Mouse (Mus musculus): ENCODE data around the gene Sgca. TPM values are rescaled to one million over a fixed set of nuclear protein-coding genes. Genes with fewer than 3 reads are reported as not detected.

The Sgca gene
- polyA plus RNA-seq, 1 experiment from 2014 or later: 0.26 TPM

GRCm38 (mm10) chr11:94962534-94963101 is 13.5 kb downstream of the Sgca start:
- H3K27ac ChIP-seq (ENCODE audit: low read length): no peak overlapping the region
- peaks cover 16% of the 10 kb centered on the region for H3K4me1 ChIP-seq (ENCODE audit: control insufficient read depth, insufficient read depth, low read length)
- no peak overlapping the region for H3K4me2 ChIP-seq (ENCODE audit: low read depth, low read length)
- H3K36me3 ChIP-seq (ENCODE audit: control insufficient read depth, insufficient read depth, low read length): no peaks in the 10 kb centered on the region
- no peaks in the 10 kb centered on the region for H3K9me3 ChIP-seq (ENCODE audit: control insufficient read depth, low read length)
- 62% methylated on average over 5 of the region's 5 CpGs for WGBS
- no peaks in the 10 kb centered on the region for H3K27me3 ChIP-seq (replicated peaks; ENCODE audit: control insufficient read depth, insufficient read depth, low read length)
- no peak overlapping the region for H3K4me3 ChIP-seq (ENCODE audit: low read length)
- H3K9ac ChIP-seq (ENCODE audit: low read depth, low read length): no peak overlapping the region
- ATAC-seq: 0 out of 2 replicates have a peak, but pooled peaks have one; percentile 25

DNA sequence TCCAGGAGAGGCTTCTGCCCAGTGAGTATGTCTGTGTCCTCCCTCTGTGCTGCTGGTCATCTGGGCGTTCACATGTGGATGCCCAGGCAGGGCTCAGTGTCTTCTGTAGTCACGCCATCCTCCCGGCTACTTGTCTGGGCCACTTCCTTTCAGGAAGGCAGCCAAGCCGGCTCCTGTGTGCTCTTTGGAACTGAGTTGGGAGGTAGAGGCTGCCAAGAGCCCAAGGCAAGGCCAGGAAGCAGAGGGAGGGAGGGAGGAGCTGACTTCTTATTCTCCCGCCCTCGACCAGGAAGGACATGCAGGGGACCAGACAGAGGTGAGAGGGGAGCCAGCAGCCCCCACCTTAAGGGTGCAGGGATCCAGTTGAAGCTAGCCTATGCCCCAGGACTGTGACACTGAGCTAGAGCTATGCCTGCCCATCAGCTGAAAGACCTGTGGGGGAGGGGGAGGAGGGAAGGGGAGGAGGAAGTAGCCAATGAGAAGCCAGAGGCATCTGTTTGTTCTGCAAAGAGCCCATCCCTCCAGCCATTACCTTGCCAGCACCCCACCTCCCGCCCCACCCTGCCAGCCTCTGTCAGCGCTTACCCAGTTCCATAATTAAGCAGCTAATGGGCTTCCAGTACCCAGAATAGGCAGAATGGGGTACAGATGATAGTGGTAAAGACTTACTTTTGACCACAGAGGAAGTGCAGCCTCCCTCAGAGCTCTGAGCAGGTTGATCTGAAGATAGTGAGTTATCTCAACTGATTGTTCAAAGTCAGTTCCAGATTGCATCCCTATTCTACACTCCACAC is 17.9 kb downstream of the Sgca start:
- peak; percentile 75 for ATAC-seq
- H3K9me3 ChIP-seq (ENCODE audit: control insufficient read depth, low read length): no peaks in the 10 kb centered on the region
- H3K4me3 ChIP-seq (ENCODE audit: low read length): no peak overlapping the region
- H3K36me3 ChIP-seq (ENCODE audit: control insufficient read depth, insufficient read depth, low read length): no peaks in the 10 kb centered on the region
- H3K4me1 ChIP-seq (ENCODE audit: control insufficient read depth, insufficient read depth, low read length): peaks cover 18% of the 10 kb centered on the region
- H3K9ac ChIP-seq (ENCODE audit: low read depth, low read length): peak overlapping the region; percentile 26; the same call in 1 of the 2 replicates
- no peak overlapping the region for H3K4me2 ChIP-seq (ENCODE audit: low read depth, low read length)
- WGBS: 9% methylated on average over 8 of the region's 8 CpGs
- no peaks in the 10 kb centered on the region for H3K27me3 ChIP-seq (replicated peaks; ENCODE audit: control insufficient read depth, insufficient read depth, low read length)
- H3K27ac ChIP-seq (ENCODE audit: low read length): peak overlapping the region; percentile 30; the same call in 1 of the 2 replicates

GRCm38 (mm10) chr11:94957693-94958064 is 18.4 kb downstream of the Sgca start:
- H3K4me2 ChIP-seq (ENCODE audit: low read depth, low read length): no peak overlapping the region
- no peaks in the 10 kb centered on the region for H3K27me3 ChIP-seq (replicated peaks; ENCODE audit: control insufficient read depth, insufficient read depth, low read length)
- no peak overlapping the region for H3K4me3 ChIP-seq (ENCODE audit: low read length)
- peak overlapping the region; percentile 30; the same call in 1 of the 2 replicates for H3K27ac ChIP-seq (ENCODE audit: low read length)
- peaks cover 16% of the 10 kb centered on the region for H3K4me1 ChIP-seq (ENCODE audit: control insufficient read depth, insufficient read depth, low read length)
- no peaks in the 10 kb centered on the region for H3K9me3 ChIP-seq (ENCODE audit: control insufficient read depth, low read length)
- ATAC-seq: no peak
- no peaks in the 10 kb centered on the region for H3K36me3 ChIP-seq (ENCODE audit: control insufficient read depth, insufficient read depth, low read length)
- H3K9ac ChIP-seq (ENCODE audit: low read depth, low read length): peak overlapping the region; percentile 26; the same call in 1 of the 2 replicates
- 83% methylated on average over 9 of the region's 9 CpGs for WGBS

- Histone ChIP-seq H3K9ac (ENCODE audit: low read depth, low read length) (no peak overlapping the region), H3K9me3 (ENCODE audit: control insufficient read depth, low read length) (no peaks in the 10 kb centered on the region), H3K4me3 (ENCODE audit: low read length) (no peak overlapping the region), H3K27me3 (replicated peaks; ENCODE audit: control insufficient read depth, insufficient read depth, low read length) (no peaks in the 10 kb centered on the region), H3K4me2 (ENCODE audit: low read depth, low read length) (no peak overlapping the region), H3K4me1 (ENCODE audit: control insufficient read depth, insufficient read depth, low read length) (peaks cover 13% of the 10 kb centered on the region), H3K36me3 (ENCODE audit: control insufficient read depth, insufficient read depth, low read length) (no peaks in the 10 kb centered on the region), H3K27ac (ENCODE audit: low read length) (no peak overlapping the region)
- ATAC-seq: no peak
- 76% methylated on average over 9 of the region's 9 CpGs for WGBS
Measured at GRCm38 (mm10) chr11:94955103-94955502, 21.0 kb downstream of the Sgca start.

GRCm38 (mm10) chr11:94952169-94952568 is 24.0 kb downstream of the Sgca start:
- H3K9me3 ChIP-seq (ENCODE audit: control insufficient read depth, low read length): no peaks in the 10 kb centered on the region
- no peaks in the 10 kb centered on the region for H3K27me3 ChIP-seq (replicated peaks; ENCODE audit: control insufficient read depth, insufficient read depth, low read length)
- 19% methylated on average over 6 of the region's 6 CpGs for WGBS
- no peaks in the 10 kb centered on the region for H3K36me3 ChIP-seq (ENCODE audit: control insufficient read depth, insufficient read depth, low read length)
- no peaks in the 10 kb centered on the region for H3K4me1 ChIP-seq (ENCODE audit: control insufficient read depth, insufficient read depth, low read length)
- no peak for ATAC-seq
- H3K4me3 ChIP-seq (ENCODE audit: low read length): no peak overlapping the region
- no peak overlapping the region for H3K9ac ChIP-seq (ENCODE audit: low read depth, low read length)
- H3K27ac ChIP-seq (ENCODE audit: low read length): no peak overlapping the region
- H3K4me2 ChIP-seq (ENCODE audit: low read depth, low read length): no peak overlapping the region

DNA sequence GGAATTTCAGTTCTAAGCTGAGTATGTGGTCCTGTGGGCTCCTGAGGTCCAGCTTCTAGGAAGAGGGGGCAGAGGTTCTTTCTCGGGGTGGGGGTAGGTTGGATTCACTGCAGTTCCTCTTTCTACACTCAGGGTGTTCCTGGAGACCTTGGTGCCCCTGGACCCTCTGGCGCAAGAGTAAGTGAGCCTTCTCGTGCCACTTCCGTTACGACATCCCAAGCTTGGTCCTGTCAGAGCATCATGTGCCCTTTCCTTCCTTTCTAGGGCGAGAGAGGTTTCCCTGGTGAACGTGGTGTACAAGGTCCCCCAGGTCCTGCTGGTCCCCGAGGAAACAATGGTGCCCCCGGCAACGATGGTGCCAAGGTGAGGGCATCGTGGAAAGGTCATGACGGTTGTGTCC is 30.9 kb downstream of the Sgca start:
- Histone ChIP-seq H3K4me2 (ENCODE audit: low read depth, low read length) (no peak overlapping the region), H3K4me1 (ENCODE audit: control insufficient read depth, insufficient read depth, low read length) (peaks cover 4% of the 10 kb centered on the region; the same call in 1 of the 2 replicates), H3K36me3 (ENCODE audit: control insufficient read depth, insufficient read depth, low read length) (peaks cover 3% of the 10 kb centered on the region), H3K9me3 (ENCODE audit: control insufficient read depth, low read length) (no peaks in the 10 kb centered on the region), H3K9ac (ENCODE audit: low read depth, low read length) (no peak overlapping the region), H3K27ac (ENCODE audit: low read length) (no peak overlapping the region), H3K27me3 (replicated peaks; ENCODE audit: control insufficient read depth, insufficient read depth, low read length) (no peaks in the 10 kb centered on the region), H3K4me3 (ENCODE audit: low read length) (no peak overlapping the region)
- 83% methylated on average over 12 of the region's 12 CpGs for WGBS
- ATAC-seq: no peak

GRCm38 (mm10) chr11:94944295-94944694 is 31.8 kb downstream of the Sgca start:
- Histone ChIP-seq H3K4me2 (ENCODE audit: low read depth, low read length) (no peak overlapping the region), H3K9ac (ENCODE audit: low read depth, low read length) (no peak overlapping the region), H3K27me3 (replicated peaks; ENCODE audit: control insufficient read depth, insufficient read depth, low read length) (no peaks in the 10 kb centered on the region), H3K4me1 (ENCODE audit: control insufficient read depth, insufficient read depth, low read length) (peaks cover 4% of the 10 kb centered on the region; the same call in 1 of the 2 replicates), H3K4me3 (ENCODE audit: low read length) (no peak overlapping the region), H3K9me3 (ENCODE audit: control insufficient read depth, low read length) (no peaks in the 10 kb centered on the region), H3K27ac (ENCODE audit: low read length) (0 out of 2 replicates have a peak overlapping the region, but pooled peaks have one; percentile 6), H3K36me3 (ENCODE audit: control insufficient read depth, insufficient read depth, low read length) (peaks cover 4% of the 10 kb centered on the region)
- WGBS: 36% methylated on average over 8 of the region's 8 CpGs
- no peak for ATAC-seq

- Histone ChIP-seq H3K36me3 (ENCODE audit: control insufficient read depth, insufficient read depth, low read length) (peaks cover 4% of the 10 kb centered on the region), H3K27ac (ENCODE audit: low read length) (0 out of 2 replicates have a peak overlapping the region, but pooled peaks have one; percentile 52)
- WGBS: 76% methylated on average over 15 of the region's 15 CpGs
Measured at GRCm38 (mm10) chr11:94943054-94943453, 33.1 kb downstream of the Sgca start.

GRCm38 (mm10) chr11:94942282-94943023 is 33.7 kb downstream of the Sgca start:
- no peaks in the 10 kb centered on the region for H3K27me3 ChIP-seq (replicated peaks; ENCODE audit: control insufficient read depth, insufficient read depth, low read length)
- peaks cover 4% of the 10 kb centered on the region for H3K4me1 ChIP-seq (ENCODE audit: control insufficient read depth, insufficient read depth, low read length)
- WGBS: 51% methylated on average over 13 of the region's 13 CpGs
- H3K4me2 ChIP-seq (ENCODE audit: low read depth, low read length): no peak overlapping the region
- no peak overlapping the region for H3K9ac ChIP-seq (ENCODE audit: low read depth, low read length)
- H3K4me3 ChIP-seq (ENCODE audit: low read length): no peak overlapping the region
- H3K27ac ChIP-seq (ENCODE audit: low read length): peak overlapping the region; percentile 52
- H3K9me3 ChIP-seq (ENCODE audit: control insufficient read depth, low read length): no peaks in the 10 kb centered on the region
- no peak for ATAC-seq
- H3K36me3 ChIP-seq (ENCODE audit: control insufficient read depth, insufficient read depth, low read length): peaks cover 4% of the 10 kb centered on the region

More at GRCm38 (mm10) chr11:94943054-94943453, 33.1 kb downstream of the Sgca start:
- H3K9ac ChIP-seq (ENCODE audit: low read depth, low read length): no peak overlapping the region
- H3K4me2 ChIP-seq (ENCODE audit: low read depth, low read length): no peak overlapping the region
- H3K4me1 ChIP-seq (ENCODE audit: control insufficient read depth, insufficient read depth, low read length): peaks cover 4% of the 10 kb centered on the region
- H3K4me3 ChIP-seq (ENCODE audit: low read length): no peak overlapping the region
- H3K9me3 ChIP-seq (ENCODE audit: control insufficient read depth, low read length): no peaks in the 10 kb centered on the region
- no peaks in the 10 kb centered on the region for H3K27me3 ChIP-seq (replicated peaks; ENCODE audit: control insufficient read depth, insufficient read depth, low read length)
- no peak for ATAC-seq

Data from intestine, embryonic 16.5 days (tissue).